Mouse (Mus musculus): ENCODE results near the gene Prdm8. TPM values are rescaled to one million over a fixed set of nuclear protein-coding genes. Genes with fewer than 3 reads are reported as not detected.

Gene Prdm8
- total RNA-seq, 1 experiment from 2014 or later, result not detected

DNA sequence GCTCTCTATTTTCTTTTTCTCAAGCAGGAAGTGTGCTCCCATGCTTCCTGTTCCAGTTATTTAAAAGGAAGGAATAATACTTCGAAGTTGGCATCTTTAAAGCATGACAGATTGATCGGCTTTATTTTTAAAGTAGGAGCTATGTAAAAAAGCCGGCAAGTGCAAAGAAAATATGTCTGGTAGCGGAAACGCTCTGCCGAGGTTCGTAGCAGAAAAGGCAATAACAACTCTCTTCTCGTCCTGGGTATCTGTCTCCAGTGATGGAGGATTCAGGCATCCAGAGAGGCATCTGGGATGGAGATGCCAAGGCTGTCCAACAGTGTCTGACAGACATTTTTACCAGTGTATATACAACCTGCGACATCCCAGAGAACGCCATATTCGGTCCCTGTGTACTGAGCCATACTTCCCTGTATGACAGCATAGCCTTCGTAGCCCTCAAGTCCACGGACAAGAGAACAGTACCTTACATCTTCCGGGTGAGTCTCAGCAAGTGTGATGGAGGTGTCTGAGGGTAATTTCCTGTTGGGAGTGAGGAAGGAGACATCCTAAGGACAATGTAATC, 16.1 kb downstream of the Prdm8 start:
- no peak for ATAC-seq (replicated peaks; ENCODE audit: insufficient number of reproducible peaks, low FRiP score, low TSS enrichment, poor library complexity, severe bottlenecking)

DNA sequence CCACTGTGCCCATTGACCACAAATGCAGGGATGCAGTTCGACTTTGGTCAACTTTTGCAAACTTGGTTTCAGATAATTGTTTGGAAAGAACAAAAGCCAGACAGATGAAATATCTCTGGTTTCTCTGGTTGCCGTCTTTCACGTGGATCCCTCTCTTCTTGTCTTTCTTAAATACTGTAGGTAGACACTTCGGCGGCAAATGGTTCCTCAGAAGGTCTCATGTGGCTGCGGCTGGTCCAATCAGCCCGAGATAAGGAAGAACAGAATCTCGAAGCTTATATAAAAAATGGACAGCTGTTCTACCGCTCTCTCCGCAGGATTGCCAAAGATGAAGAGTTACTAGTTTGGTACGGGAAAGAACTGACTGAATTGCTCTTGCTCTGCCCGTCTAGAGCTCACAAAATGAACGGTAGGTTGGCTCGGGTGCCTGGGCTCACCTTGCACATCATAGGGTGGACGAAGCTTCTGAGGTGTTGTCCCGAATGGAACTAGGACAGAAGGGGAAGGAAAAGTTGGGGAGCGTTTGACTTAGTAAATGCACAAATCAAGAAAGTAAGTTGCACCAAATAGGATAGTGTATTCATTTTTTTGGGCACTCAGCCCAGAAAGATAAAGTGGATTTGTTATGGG, 17.4 kb downstream of the Prdm8 start:
- ATAC-seq (replicated peaks; ENCODE audit: insufficient number of reproducible peaks, low FRiP score, low TSS enrichment, poor library complexity, severe bottlenecking), result no peak

GRCm38 (mm10) chr5:98184971-98185805, 18.2 kb downstream of the Prdm8 start:
- no peak for ATAC-seq (replicated peaks; ENCODE audit: insufficient number of reproducible peaks, low FRiP score, low TSS enrichment, poor library complexity, severe bottlenecking)

DNA sequence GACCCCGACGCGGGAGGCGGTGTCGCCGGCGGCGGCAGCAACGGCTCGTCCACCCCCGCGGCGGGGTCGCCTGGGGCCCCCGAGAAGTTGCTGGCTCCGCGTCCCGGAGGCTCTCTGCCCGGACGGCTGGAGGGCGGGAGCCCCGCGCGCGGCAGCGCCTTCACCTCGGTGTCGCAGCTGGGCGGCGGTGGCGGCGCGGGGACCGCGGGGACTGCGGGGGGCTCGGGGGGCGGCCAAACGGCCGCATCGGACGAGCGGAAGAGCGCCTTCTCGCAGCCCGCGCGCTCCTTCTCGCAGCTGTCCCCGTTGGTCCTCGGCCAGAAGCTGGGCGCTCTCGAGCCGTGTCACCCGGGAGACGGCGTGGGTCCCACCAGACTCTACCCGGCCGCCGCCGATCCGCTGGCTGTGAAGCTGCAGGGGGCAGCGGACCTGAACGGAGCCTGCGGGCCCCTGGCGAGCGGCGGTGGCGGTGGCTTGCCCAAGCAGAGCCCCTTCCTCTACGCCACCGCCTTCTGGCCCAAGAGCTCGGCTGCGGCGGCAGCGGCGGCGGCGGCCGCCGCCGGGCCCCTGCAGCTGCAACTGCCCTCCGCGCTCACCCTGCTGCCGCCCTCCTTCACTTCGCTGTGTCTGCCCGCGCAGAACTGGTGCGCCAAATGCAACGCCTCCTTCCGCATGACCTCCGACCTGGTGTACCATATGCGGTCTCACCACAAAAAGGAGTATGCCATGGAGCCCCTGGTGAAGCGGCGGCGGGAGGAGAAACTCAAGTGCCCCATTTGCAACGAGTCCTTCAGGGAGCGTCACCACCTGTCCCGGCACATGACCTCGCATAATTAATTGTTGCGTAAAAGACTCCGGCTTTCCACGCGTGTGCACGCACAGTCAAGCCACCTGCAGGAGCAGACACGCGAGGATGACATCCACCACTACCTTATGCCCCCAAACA, 19.1 kb downstream of the Prdm8 start:
- no peak for ATAC-seq (replicated peaks; ENCODE audit: insufficient number of reproducible peaks, low FRiP score, low TSS enrichment, poor library complexity, severe bottlenecking)

DNA sequence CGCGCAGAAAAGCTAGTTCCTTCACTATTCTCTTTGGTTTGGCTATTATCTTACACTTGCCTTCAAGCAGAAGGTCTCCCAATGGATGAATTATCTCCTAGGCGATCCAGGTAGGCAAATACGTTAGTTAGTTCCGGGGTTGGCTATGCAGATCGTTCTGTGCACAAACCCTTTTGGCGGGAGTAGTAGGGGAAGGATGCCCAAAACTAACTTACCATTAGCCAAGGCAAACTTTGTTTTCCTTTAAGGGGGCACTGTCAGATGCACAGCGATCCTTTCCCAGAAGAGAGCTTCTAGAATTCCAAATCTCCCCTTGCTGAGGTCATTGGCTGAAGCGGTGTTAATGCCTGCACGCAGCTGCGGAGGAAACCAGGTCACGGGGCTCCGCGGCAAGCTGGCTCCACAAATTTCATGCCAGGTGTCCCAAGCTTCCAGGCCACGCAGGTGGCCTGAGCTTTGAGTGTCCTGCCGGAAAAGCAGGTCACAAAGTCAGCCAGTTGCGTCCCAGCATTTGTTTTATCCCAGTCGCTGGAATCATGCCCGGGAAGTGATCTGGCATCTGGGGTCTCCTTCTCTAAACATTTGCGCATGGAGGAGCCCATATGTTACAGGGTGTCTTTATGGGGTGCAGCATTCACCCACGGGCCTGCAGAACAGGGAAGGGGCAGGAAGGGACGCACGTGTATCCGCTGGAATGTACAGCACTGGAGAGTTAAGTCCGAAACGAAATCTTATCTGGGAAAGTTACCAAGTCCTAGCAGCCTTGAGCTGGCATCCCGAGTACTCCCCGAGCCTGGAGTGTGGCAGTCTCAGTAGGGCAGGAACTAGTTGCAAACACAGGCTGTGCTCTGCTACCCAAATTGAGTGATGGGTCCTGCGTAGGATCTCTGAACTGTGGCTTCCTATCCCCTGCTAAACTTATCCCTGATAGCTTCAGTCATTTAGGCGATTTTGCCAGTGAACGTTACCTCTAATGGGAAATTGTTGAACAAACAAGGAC, 22.5 kb downstream of the Prdm8 start:
- no peak for ATAC-seq (replicated peaks; ENCODE audit: insufficient number of reproducible peaks, low FRiP score, low TSS enrichment, poor library complexity, severe bottlenecking)

- no peak for ATAC-seq (replicated peaks; ENCODE audit: insufficient number of reproducible peaks, low FRiP score, low TSS enrichment, poor library complexity, severe bottlenecking)
These were observed 25.4 kb downstream of the Prdm8 start for GRCm38 (mm10) chr5:98192295-98192983.

DNA sequence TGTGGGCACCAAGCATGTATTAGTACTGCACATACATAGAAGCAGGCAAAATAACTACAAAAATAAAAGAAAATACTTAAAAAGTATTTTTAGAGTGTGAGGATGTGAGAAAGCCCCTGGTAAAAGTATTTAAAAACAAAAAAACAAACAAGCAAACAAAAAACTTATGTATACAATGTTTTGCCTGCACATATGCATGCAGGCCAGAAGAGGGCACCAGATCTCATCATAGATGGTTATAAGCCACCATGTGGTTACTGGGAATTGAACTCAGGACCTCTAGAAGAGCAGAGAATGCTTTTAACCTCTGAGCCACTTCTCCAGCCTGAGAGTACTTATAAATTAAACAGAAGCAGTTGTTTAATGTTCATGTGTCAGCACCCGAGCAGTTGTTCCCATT, 28.0 kb downstream of the Prdm8 start:
- no peak for ATAC-seq (replicated peaks; ENCODE audit: insufficient number of reproducible peaks, low FRiP score, low TSS enrichment, poor library complexity, severe bottlenecking)

DNA sequence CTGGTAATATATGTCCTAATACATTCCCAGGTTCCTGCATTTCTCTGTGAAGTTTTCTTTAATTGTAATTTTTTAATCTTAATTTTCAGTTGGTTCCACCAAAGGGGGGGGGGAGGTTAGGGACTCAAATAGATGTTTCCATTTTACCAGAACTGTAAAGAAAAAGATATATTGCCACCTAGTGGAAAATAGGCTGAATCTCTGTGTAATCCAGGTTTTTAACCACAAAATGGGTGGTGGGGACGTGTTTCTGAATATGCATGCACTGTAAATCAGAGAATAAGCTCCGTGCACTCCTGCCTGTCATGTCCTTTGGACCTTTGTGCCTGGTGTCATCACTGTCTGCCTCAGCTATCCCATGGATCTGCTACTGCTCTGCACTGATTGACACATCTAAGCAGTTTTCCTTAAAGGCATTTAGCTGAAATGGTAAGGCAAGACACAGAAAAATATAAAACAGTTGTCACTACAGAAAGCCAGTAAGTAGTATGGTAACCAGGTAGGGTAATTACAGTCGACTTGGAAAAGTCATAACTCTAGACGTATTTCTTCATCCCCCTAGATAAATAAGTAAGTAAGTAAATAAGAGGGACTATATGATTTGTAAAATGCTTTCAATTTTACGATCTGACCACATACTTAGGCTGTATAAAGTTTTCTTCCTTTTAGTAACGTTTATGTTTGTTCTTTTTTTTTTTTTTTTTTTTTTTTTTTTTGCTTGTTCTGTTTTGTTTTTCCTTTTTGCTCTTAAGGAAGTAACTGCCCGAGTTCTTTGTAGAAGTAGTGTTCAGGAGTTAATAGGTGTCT, 31.6 kb downstream of the Prdm8 start:
- ATAC-seq (replicated peaks; ENCODE audit: insufficient number of reproducible peaks, low FRiP score, low TSS enrichment, poor library complexity, severe bottlenecking), result no peak

DNA sequence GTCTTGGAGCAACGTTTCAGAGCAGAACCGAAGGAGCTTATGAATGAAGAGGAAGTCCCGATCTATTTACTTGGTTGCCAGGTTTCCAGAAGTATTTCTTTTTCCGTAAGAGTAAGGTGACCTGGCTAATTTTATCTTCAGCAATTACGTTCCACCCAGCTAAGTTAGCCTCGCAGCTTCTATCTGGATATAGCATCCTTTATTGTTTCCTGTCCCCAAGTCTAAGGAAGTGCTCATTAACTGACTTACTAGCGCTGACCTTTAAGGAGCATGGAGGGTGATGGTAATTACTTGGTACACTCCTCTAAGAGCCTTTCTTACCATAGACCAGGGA, 32.2 kb downstream of the Prdm8 start:
- ATAC-seq (replicated peaks; ENCODE audit: insufficient number of reproducible peaks, low FRiP score, low TSS enrichment, poor library complexity, severe bottlenecking), result no peak

DNA sequence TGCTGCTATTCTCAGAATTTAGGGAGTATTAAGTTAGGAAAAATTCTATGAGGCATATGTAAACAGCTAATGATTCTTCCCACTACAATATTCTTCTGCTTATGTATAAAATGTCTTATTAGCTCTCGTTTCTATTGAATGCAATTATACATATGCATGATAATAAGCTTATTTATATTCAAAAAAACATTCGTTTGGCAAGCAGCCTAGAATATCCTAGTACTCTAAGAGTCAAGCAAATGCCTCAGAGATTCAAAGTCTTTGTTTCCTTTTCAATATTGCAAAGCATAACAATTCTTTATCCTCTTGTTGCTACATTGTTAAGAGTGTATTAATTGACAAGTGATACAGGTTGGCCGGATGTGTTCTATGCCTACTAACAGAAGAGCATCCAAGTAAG, 34.6 kb downstream of the Prdm8 start:
- no peak for ATAC-seq (replicated peaks; ENCODE audit: insufficient number of reproducible peaks, low FRiP score, low TSS enrichment, poor library complexity, severe bottlenecking)

DNA sequence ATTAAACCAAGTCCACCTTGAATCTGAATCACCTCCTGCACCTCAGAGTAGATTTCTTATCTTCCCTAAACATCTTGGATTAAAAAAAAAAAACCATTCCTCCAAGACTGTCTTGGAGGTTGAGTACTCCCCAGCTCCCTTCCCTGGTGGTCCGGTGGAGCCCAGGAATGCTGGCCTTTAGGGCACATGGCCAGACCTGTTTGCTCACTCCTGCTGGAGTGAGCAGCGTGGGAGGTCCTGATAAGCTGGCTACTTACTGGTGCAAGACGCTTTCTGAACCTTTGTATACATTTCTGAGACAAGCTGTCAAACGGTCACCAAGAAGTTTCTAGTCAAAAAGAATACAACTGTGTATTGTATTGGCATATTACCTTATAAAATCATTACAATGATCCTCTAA, 36.0 kb downstream of the Prdm8 start:
- ATAC-seq (replicated peaks; ENCODE audit: insufficient number of reproducible peaks, low FRiP score, low TSS enrichment, poor library complexity, severe bottlenecking), result no peak

GRCm38 (mm10) chr5:98212501-98212900, 45.5 kb downstream of the Prdm8 start:
- no peak for ATAC-seq (replicated peaks; ENCODE audit: insufficient number of reproducible peaks, low FRiP score, low TSS enrichment, poor library complexity, severe bottlenecking)

GRCm38 (mm10) chr5:98221956-98222355, 55.0 kb downstream of the Prdm8 start:
- no peak for ATAC-seq (replicated peaks; ENCODE audit: insufficient number of reproducible peaks, low FRiP score, low TSS enrichment, poor library complexity, severe bottlenecking)

- ATAC-seq (replicated peaks; ENCODE audit: insufficient number of reproducible peaks, low FRiP score, low TSS enrichment, poor library complexity, severe bottlenecking), result no peak
These were observed 59.7 kb downstream of the Prdm8 start for GRCm38 (mm10) chr5:98226710-98227109.

GRCm38 (mm10) chr5:98229456-98229855, 62.5 kb downstream of the Prdm8 start:
- no peak for ATAC-seq (replicated peaks; ENCODE audit: insufficient number of reproducible peaks, low FRiP score, low TSS enrichment, poor library complexity, severe bottlenecking)

DNA sequence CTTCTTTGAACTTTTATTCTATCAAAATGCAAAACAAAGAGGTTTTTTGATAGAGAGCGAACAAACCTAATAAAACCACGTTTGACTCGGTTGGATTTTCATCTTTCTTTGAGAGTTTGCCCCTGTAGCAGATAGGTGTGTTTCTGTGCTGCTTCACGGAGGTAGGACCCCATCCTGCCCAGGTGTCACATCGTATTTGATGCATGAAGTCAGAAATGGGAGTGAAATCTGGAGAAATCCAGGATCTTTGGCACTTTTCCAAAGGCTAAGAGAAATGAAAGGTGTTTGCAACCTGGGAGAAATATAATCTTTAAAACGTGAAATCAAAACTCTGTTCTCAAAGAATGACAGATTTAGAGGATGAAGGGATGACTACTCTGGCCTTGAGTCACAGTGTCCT, 71.5 kb downstream of the Prdm8 start:
- no peak for ATAC-seq (replicated peaks; ENCODE audit: insufficient number of reproducible peaks, low FRiP score, low TSS enrichment, poor library complexity, severe bottlenecking)

Data from monocyte, adult 5-6 weeks (primary cell).